Mouse (Mus musculus) heart, postnatal 0 days (tissue): ENCODE data around the gene Retreg1.

Experiments
- CTCF ChIP-seq: IDR thresholded peaks from 2 replicates; pipeline ENCODE4 v1.5.1; 2016; ENCODE audit warnings: antibody characterized with exemption, control low read depth, low read depth
- EP300 ChIP-seq: IDR thresholded peaks from 2 replicates; pipeline ENCODE4 v1.6.1; 2016; ENCODE audit warnings: antibody characterized with exemption, low read depth

DNA sequence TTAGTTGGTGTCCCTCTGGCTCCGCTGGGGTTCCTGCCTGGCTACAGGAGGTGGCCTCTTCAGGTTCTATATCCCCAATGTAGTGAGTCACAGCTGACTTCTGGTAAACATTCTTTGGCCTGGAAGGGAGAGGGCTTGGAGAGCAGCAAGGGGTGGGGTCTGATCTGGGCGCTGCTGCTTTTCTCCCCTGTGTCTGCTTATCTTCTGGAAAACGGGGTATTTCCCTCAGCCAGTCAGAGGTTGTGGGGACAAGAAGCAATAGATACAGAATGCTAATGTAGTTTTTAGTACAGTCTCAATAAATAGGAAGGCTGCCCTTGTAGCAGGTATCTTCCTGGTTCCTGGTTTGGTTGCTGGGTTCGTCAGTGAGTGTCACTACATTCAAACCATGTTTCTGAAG, 108.1 kb downstream of the Retreg1 start:
- no peak for TF ChIP-seq CTCF
- TF ChIP-seq EP300: no peak
